Mouse (Mus musculus): ENCODE measurements around the gene Dbndd2.

The Dbndd2 gene

GRCm38 (mm10) chr2:164485681-164486257 is at the start of gene Dbndd2:
Dbndd2 (plus strand) TSS chr2:164486106.
- DNase-seq = no peak

GRCm38 (mm10) chr2:164436215-164436913 is 49.5 kb upstream of the Dbndd2 start:
- DNase-seq = no peak

GRCm38 (mm10) chr2:164436961-164437360 is 48.9 kb upstream of the Dbndd2 start:
- DNase-seq = no peak

- DNase-seq = no peak
Measured at GRCm38 (mm10) chr2:164437710-164438109, 48.2 kb upstream of the Dbndd2 start.

- no peak for DNase-seq
Measured at GRCm38 (mm10) chr2:164438257-164438656, 47.6 kb upstream of the Dbndd2 start.

- DNase-seq = no peak
Measured at GRCm38 (mm10) chr2:164439001-164439421, 46.9 kb upstream of the Dbndd2 start.

- DNase-seq = no peak
Measured at GRCm38 (mm10) chr2:164440314-164440713, 45.6 kb upstream of the Dbndd2 start.

- DNase-seq = peak; percentile 68
Measured at GRCm38 (mm10) chr2:164441155-164441554, 44.8 kb upstream of the Dbndd2 start.

GRCm38 (mm10) chr2:164441731-164442130 is 44.2 kb upstream of the Dbndd2 start:
- DNase-seq = no peak

- DNase-seq = no peak
Measured at GRCm38 (mm10) chr2:164442315-164443050, 43.4 kb upstream of the Dbndd2 start.

- DNase-seq = peak; percentile 60
Measured at GRCm38 (mm10) chr2:164443051-164443437, 42.9 kb upstream of the Dbndd2 start.

GRCm38 (mm10) chr2:164443460-164444000 is 42.4 kb upstream of the Dbndd2 start, which contains the start of gene Sdc4:
Sdc4 (minus strand) TSS chr2:164443887.
- no peak for DNase-seq

GRCm38 (mm10) chr2:164444701-164445100 is 41.2 kb upstream of the Dbndd2 start:
- no peak for DNase-seq

- no peak for DNase-seq
Measured at GRCm38 (mm10) chr2:164445399-164446085, 40.4 kb upstream of the Dbndd2 start.

- no peak for DNase-seq
Measured at GRCm38 (mm10) chr2:164446086-164446469, 39.8 kb upstream of the Dbndd2 start.

- no peak for DNase-seq
Measured at GRCm38 (mm10) chr2:164448140-164448539, 37.8 kb upstream of the Dbndd2 start.

GRCm38 (mm10) chr2:164448921-164449320 is 37.0 kb upstream of the Dbndd2 start:
- DNase-seq = no peak

- DNase-seq = no peak
Measured at GRCm38 (mm10) chr2:164449341-164450042, 36.4 kb upstream of the Dbndd2 start.

GRCm38 (mm10) chr2:164452000-164452676 is 33.8 kb upstream of the Dbndd2 start:
- DNase-seq = no peak

- DNase-seq = no peak
Measured at GRCm38 (mm10) chr2:164453047-164453757, 32.7 kb upstream of the Dbndd2 start.

GRCm38 (mm10) chr2:164453887-164454500 is 31.9 kb upstream of the Dbndd2 start:
- no peak for DNase-seq

Data from thymus, postnatal 25 days (tissue).